Mouse (Mus musculus) embryonic facial prominence, embryonic 11.5 days (tissue): ENCODE data around the gene Tusc2. TPM values are rescaled to one million over a fixed set of nuclear protein-coding genes. Genes with fewer than 3 reads are reported as not detected.

Experiments
- ATAC-seq: fragments of 200-750 bp; cut with Nextera tagmentation; replicated peaks from 2 replicates; pipeline ENCODE4 v1.8.0; 2017; ENCODE audit warnings: low read depth; ENCODE audit not compliant: insufficient number of reproducible peaks, low FRiP score, low TSS enrichment
- DNase-seq: peaks from one replicate; pipeline ENCODE4 v3.0.0-alpha.2; 2015; ENCODE audit warnings: low spot score
- H3K27ac ChIP-seq: fragments of 300-500 bp; sonication (generic); replicated peaks from 2 replicates; pipeline ENCODE4 v1.5.1; 2014; ENCODE audit warnings: mild to moderate bottlenecking, low read depth, low read length, control low read depth
- H3K27me3 ChIP-seq: fragments of 300-500 bp; sonication (generic); 2 replicates; pipeline ENCODE4 v1.6.1; 2014; ENCODE audit warnings: mild to moderate bottlenecking, low read length, moderate library complexity, mixed read lengths; ENCODE audit not compliant: control insufficient read depth, insufficient read depth
- H3K36me3 ChIP-seq: fragments of 300-500 bp; sonication (generic); replicated peaks from 2 replicates; pipeline ENCODE4 v1.6.1; 2014; ENCODE audit warnings: low read depth, mild to moderate bottlenecking, low read length, moderate library complexity, mixed read lengths; ENCODE audit not compliant: control insufficient read depth, insufficient read depth
- H3K4me1 ChIP-seq: fragments of 300-500 bp; sonication (generic); 2 replicates; pipeline ENCODE4 v1.6.1; 2014; ENCODE audit warnings: low read length, mixed read lengths; ENCODE audit not compliant: control insufficient read depth, insufficient read depth
- H3K4me2 ChIP-seq: fragments of 300-500 bp; sonication (generic); 2 replicates; pipeline ENCODE4 v1.6.1; 2014; ENCODE audit warnings: low read depth, mild to moderate bottlenecking, control low read depth, low read length, moderate library complexity
- H3K4me3 ChIP-seq: fragments of 300-500 bp; sonication (generic); 2 replicates; pipeline ENCODE4 v1.5.1; 2014; ENCODE audit warnings: low read depth, low read length, control low read depth
- H3K9ac ChIP-seq: fragments of 300-500 bp; sonication (generic); replicated peaks from 2 replicates; pipeline ENCODE4 v1.6.1; 2014; ENCODE audit warnings: mild to moderate bottlenecking, control low read depth, low read length
- H3K9me3 ChIP-seq: fragments of 300-500 bp; sonication (generic); replicated peaks from 2 replicates; pipeline ENCODE4 v1.6.1; 2016; ENCODE audit warnings: mild to moderate bottlenecking, low read length, inconsistent platforms, mixed read lengths; ENCODE audit not compliant: control insufficient read depth
- WGBS: fragments of 180-500 bp; shearing (Covaris S2); extraction: QIAGEN DNeasy Blood & Tissue Kit; methylation state at CpG from one replicate; pipeline ENCODE4 v1.1.7; 2014; 5-methylcytosine and 5-hydroxymethylcytosine counted together
- polyA plus RNA-seq: library from polyadenylated mRNA; unstranded; fragments of >200 nt; fragmentation: Nextera tagmentation; extraction: Ambion mirVana; gene quantifications from 2 replicates; pipeline ENCODE4 v1.2.1, GENCODE M21; 2014

Tusc2 gene
- polyA plus RNA-seq, 1 experiment from 2014 or later: 68.5 TPM

DNA sequence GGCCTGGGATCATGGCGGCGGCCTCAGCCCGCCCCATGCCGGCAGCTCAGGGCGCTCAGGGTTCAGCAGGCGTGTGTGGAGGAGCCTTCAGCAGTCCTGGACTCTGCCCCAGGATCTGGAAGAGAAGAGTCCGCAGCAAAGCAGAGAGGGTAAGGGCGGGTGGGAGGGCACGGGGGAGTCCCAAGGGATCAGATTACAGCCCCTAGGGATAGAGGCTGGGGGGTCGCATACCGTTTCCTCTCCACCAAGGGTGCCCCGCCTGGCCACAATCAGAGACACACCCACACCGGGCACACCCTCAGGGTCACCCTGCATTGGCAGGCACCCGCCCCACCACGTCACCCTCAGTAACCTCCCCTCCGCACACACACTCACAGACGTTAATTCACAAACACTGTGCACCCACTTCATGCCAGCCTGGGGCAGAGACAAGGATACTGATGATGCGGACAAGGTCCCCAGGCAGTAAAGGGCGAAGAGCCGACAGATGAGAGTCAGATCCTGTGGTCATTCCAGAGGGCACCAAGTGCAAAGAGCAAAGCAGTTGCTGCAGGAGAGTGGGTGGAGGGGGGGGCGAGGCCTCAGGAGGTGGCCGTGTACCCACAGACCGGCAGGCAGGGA is 42.1 kb downstream of the Tusc2 start:
- Histone ChIP-seq H3K9ac (peak overlapping the region; percentile 35), H3K27me3 (no peaks in the 10 kb centered on the region), H3K4me2 (peak overlapping the region; percentile 11; the same call in 1 of the 2 replicates), H3K36me3 (no peaks in the 10 kb centered on the region), H3K4me3 (no peak overlapping the region), H3K9me3 (no peaks in the 10 kb centered on the region), H3K27ac (no peak overlapping the region), H3K4me1 (peaks cover 13% of the 10 kb centered on the region)
- WGBS: 37% methylated on average over 22 of the region's 23 CpGs
- ATAC-seq (0 out of 2 replicates have a peak, but pooled peaks have one; percentile 8), DNase-seq (no peak)

DNA sequence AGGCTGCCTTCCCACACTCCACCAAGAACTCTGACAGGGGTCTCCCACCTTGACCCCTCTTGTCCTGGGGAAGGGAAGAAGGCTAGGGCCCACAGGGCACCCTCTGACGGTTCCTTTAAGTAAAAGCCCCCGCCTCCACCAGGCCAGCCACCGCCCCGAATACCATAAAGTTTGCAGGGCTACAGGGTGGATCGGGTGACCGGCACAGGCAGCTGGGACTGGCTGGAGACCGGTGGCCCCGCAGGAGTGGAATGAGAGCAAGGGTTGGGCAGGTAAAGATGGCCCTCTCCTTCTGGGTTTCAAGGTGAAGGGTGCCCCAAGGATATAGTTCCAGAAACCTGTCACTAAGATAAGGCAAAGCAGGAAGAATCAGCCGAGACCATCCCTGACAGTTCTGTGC is 43.5 kb downstream of the Tusc2 start:
- Histone ChIP-seq H3K4me1 (peaks cover 13% of the 10 kb centered on the region), H3K27ac (no peak overlapping the region), H3K9ac (no peak overlapping the region; the same call in 1 of the 2 replicates), H3K27me3 (no peaks in the 10 kb centered on the region), H3K36me3 (no peaks in the 10 kb centered on the region), H3K9me3 (no peaks in the 10 kb centered on the region), H3K4me2 (0 out of 2 replicates have a peak overlapping the region, but pooled peaks have one; percentile 10), H3K4me3 (no peak overlapping the region)
- DNase-seq (no peak), ATAC-seq (no peak)
- 9% methylated on average over 9 of the region's 9 CpGs for WGBS

DNA sequence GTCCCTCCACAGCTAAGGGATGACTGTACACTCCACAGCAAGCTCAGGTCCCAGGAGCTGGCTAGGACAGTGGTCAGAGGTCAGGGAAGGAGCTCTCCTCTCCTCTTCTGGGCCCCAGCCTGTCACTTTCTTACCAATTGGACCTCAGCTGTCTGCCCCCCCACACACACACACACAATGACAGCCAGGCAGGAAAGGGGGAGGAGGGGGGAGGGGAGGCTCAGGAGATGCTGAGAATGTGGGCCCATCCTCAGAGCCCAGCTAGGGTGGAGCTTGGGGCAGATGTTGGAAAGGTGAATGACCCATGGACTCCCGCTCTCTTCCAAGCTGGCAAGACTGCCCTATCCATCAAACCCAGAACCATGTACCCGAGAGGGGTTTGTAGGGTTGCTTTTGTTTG is 44.0 kb downstream of the Tusc2 start:
- no peaks in the 10 kb centered on the region for H3K9me3 ChIP-seq
- H3K36me3 ChIP-seq: no peaks in the 10 kb centered on the region
- H3K4me2 ChIP-seq: 0 out of 2 replicates have a peak overlapping the region, but pooled peaks have one; percentile 10
- no peaks in the 10 kb centered on the region for H3K27me3 ChIP-seq
- H3K4me1 ChIP-seq: peaks cover 13% of the 10 kb centered on the region
- 72% methylated on average over 2 of the region's 2 CpGs for WGBS
- no peak overlapping the region; the same call in 1 of the 2 replicates for H3K9ac ChIP-seq
- DNase-seq: no peak
- no peak for ATAC-seq
- H3K4me3 ChIP-seq: no peak overlapping the region
- no peak overlapping the region for H3K27ac ChIP-seq

DNA sequence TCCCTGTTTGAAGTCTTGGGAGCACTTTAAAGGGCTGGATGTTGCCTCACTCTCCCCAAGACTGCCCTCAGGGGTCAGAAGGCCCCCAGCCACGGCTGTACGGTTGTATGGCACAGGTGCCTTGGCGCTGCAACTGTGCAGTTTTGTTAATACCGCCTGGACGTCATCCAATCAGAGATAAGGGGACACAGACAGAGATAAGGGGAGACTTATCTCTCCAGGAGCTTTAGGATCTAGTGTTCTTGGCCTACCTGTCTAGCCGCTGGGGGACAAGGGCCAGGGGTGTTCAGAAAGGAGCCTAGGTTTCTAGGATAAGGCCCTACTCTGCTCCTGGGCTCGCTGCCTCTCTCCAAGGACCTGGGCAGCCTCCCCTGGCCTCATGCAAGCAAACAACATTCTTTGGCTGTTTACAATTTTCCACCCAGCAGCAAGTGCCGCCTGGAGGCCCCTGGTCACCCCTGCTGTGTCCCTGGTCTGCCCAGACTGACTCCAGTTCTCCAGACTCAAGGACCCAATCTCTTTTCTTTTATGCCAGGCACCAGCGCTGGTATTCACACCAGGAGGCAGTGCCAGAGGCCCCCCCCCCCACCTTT is 44.7 kb downstream of the Tusc2 start:
- Histone ChIP-seq H3K27me3 (no peaks in the 10 kb centered on the region), H3K9ac (peak overlapping the region; percentile 19; the same call in 1 of the 2 replicates), H3K9me3 (no peaks in the 10 kb centered on the region), H3K36me3 (no peaks in the 10 kb centered on the region), H3K4me3 (no peak overlapping the region), H3K4me2 (no peak overlapping the region), H3K4me1 (peaks cover 16% of the 10 kb centered on the region), H3K27ac (no peak overlapping the region)
- DNase-seq (no peak), ATAC-seq (no peak)
- 55% methylated on average over 9 of the region's 9 CpGs for WGBS

DNA sequence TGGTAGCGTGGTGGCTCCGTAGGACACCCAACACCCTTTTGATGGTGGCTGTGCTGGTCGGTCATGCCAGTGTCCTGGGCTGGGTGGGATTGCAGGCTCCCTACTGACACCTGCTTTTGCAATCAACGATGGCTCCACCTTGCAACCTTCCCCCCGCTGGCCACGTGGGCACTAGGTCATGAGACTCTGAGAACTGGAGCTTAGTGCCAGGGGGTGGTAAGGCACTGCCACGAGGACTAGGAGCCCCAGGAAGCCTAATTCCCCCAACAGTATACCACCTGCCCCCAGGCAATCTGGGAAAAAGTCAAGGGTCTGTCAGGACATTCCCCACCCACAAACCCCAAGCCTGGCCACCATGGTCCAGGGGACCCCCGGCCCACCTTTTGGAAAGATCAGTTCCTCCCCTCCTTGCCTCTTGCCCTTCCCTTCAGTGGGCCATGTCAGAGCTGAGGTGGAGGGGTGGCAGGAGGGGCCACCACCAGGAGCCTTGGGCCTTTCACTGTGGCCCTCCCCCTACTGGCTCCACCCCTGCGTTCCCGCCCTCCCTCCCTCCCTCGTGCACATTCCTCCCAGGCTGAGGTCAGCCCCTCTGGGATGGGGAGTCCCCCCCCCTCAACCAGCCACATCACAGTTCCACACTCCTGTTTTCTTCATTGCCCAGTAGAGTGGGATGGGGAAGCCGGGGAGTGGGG is 45.8 kb downstream of the Tusc2 start, which contains the start of gene Sema3b:
Sema3b (minus strand) TSS at position 489 of the 692 bp plus-strand sequence.
- Histone ChIP-seq H3K4me2 (no peak within 1 kb of the TSS), H3K9ac (peak within 1 kb of the TSS; percentile 10; the same call in 1 of the 2 replicates), H3K9me3 (no peaks in the 10 kb centered on the region), H3K4me3 (no peak within 1 kb of the TSS), H3K27ac (no peak within 1 kb of the TSS), H3K27me3 (no peaks in the 10 kb centered on the region), H3K4me1 (peaks cover 16% of the 10 kb centered on the region), H3K36me3 (no peaks in the 10 kb centered on the region)
- no peak for DNase-seq
- WGBS: 40% methylated on average over 12 of the region's 12 CpGs
- no peak for ATAC-seq

DNA sequence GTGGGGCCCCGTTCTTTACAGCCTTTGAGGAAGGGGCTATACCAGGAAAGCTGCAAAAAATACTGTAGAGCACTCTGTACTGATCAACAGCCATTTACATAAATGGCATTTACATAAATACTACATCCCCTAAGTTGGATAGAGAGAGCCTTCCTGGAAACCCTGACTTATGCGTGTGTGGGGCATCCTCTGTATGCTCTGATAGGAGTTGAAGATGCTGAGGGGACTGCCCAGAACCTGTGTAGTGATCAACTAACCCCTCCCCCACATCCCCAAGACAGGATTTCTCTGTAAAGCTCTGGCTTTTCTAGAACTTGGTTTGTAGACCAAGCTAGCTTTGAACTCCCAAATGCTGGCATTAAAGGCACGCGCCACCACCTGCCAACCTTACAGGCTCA is 46.4 kb downstream of the Tusc2 start:
- Histone ChIP-seq H3K9ac (no peak overlapping the region), H3K4me2 (no peak overlapping the region), H3K4me3 (no peak overlapping the region), H3K4me1 (peaks cover 16% of the 10 kb centered on the region), H3K27ac (no peak overlapping the region), H3K9me3 (no peaks in the 10 kb centered on the region), H3K36me3 (no peaks in the 10 kb centered on the region), H3K27me3 (no peaks in the 10 kb centered on the region)
- 63% methylated on average over 4 of the region's 4 CpGs for WGBS
- ATAC-seq: no peak
- no peak for DNase-seq

DNA sequence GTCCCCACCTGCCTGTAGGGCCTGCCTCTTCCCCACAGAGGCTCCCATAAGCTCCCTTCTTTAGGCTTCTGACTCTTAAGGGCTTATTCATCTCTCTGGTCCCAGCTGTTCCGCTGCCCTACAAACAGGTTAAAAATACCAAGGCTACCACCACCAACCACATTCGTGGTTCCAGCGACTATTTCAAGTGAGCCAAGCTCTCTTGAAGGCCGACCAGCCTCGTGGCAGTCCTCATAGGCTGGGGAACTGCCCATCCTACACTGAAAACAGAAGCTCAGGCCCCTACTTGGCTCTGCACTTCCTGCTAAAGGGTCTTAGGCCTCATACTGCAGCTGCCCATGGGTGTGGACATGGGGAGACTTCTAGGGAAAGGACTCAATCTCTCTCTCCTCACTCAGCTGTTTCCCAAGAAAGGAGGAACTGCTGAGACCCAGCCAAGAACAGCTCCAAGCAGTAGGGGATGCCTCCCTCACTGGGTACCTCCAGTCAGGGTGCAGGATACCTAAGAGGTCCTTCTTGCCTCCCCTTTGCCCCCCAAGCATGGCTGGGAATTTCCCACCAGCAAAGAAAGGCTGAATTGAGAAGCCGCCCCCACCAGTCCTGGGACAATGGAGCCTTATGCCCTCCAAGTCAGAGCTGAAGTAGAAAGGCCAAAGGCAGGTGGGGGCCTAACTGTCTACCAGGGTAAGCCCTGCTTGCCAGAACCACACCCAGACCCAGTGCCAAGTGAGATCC is 48.6 kb downstream of the Tusc2 start:
- Histone ChIP-seq H3K27ac (peak overlapping the region; percentile 81), H3K4me2 (no peak overlapping the region), H3K9ac (peak overlapping the region; percentile 68), H3K4me1 (peaks cover 9% of the 10 kb centered on the region; the same call in 1 of the 2 replicates), H3K36me3 (no peaks in the 10 kb centered on the region; the same call in 1 of the 2 replicates), H3K9me3 (no peaks in the 10 kb centered on the region), H3K27me3 (no peaks in the 10 kb centered on the region), H3K4me3 (no peak overlapping the region)
- DNase-seq: no peak
- 69% methylated on average over 6 of the region's 6 CpGs for WGBS
- ATAC-seq: peak; percentile 1; the same call in 1 of the 2 replicates
